Mouse (Mus musculus): ENCODE data around the gene Prdm16.

Gene Prdm16

DNA sequence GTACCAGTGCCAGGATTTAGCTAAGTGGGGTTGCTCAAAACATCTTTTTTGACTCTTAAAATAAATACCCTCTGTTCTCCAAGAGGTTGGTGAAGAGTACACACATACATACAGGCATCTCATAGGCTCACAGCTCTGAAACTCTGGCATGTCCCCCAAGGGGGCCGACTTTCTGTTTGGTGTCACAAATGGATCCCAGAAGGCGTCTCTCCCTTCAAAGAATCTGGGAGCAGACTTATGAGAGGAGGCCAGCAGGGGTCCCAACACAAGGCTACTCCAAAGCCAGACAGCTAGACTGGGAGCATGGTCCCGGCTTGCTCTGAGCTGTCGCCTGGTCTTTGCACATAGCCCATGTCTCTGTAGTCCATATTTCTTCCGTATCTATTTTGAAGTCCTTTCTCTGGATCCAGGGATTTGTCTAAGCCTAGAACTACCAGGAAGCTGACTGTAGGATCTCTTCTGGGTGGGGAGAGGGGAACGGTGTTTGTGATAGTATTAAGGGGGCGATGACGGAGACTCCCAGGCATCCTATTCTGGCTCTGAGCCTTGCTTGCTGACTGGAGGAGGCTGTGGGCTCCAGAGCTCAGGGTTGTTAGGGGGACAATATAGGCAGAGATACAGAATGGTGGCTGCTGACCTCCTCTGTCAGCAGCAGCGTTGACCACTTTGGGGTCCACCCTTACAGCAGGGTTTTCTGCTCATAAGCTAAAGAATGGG lies 156.0 kb downstream of the Prdm16 start:
- no peak for DNase-seq (ENCODE audit: low read depth, low spot score)

DNA sequence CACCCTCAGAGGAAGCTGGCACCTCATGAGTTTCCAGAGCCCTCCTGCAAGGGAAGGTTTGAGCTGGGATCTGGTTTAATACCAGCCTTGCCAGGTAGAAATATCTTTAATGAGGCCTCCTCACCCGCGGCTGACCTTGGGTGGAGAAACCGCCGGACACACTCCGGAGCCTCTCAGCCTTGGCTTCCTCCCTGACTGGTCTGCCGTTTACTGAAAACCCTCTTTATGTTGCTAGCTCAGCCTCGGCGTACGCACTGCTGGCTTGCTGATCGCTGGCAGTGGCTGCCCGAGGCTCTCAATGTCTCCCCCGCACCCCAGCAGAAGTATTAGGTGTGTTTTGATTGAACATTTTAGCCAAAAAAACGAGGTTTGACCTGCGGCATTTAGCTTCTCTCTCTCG lies 156.5 kb downstream of the Prdm16 start:
- DNase-seq (ENCODE audit: low read depth, low spot score) = no peak

DNA sequence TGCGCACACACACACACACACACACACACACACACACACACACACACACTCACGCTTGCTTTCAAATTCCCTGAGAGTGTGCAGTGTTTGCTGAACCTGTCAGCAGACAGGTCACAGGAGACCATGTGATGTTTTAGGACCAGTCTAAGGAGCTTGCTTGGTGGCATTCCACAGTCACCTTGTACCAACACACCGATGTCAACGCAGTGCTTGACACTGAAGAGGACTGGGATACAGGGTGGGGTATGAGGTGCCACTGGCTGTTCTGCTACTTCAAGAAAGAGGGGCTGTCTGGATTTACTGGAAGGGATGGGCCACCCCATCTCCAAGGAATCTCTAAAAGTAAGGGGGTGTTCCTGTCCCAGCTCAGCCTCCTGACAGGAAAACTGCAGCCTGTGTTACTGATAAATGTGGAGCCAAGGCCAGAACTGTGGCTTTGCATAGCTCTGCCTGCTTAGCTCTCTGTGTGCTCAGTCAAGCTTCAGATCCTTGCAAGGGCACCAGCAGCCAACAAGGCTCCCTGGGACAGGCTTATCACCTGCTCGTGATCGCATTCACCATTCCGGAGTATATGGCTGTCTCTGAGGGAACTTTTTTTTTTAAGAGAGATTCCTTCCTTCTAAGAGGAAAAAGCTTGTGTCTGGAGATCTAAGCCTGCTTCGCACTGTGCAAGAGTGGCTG lies 157.6 kb downstream of the Prdm16 start:
- no peak for DNase-seq (ENCODE audit: low read depth, low spot score)

DNA sequence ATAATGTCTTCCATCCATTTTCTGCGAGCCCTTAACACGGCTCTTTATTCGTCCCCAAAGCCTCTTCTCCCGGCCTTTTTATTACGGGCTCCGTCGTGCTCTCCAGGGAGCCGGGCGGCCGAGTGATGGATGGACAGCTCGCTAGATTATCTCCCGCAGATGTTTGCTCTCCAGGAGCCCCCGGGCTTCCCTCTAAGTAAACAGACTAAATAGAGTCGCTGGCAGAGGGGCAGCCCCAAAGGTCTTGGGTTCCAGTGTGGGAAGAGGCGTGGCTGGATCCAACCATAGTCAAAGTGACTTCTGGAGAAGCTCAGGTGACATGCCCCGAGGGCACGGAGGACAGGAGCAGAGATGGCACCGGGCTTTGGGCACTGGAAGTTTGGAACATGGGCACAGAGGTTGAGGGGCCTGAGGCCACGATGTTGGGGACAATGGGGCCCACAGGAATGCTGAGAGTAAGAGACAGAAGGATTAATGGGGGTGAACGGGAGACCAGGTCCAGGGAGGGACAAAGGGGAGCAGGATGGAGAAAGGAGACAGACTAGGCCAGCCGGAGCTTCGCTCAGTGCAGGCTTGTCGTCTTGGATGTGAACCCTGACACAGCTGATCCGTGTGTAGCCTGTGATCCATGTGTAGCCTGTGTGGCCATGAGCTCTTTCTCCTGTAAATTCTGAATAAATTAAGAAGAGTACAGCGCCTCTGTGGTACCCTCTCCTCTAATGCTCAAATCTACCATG lies 162.9 kb downstream of the Prdm16 start:
- peak; percentile 71 for DNase-seq (ENCODE audit: low read depth, low spot score)

DNA sequence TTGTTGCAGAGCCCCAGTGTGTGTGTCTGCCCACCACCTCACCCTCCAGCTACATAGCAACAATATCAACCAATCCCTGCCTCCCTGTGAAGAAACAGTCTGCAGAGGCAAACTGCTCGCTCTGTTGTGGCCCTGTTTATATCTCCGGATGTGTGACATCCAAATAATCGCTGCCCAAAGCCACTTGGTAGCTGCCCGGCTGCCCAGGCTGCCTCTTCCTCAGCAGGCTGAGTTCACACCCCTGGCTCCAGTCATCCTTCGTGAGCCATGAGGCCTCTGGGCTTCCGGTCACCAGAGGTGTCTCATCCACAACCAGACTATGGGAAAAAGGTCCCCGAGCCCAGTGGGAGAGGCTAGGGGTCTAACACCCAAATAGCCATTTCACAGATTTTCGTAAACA lies 164.1 kb downstream of the Prdm16 start:
- DNase-seq (ENCODE audit: low read depth, low spot score) = peak; percentile 43

DNA sequence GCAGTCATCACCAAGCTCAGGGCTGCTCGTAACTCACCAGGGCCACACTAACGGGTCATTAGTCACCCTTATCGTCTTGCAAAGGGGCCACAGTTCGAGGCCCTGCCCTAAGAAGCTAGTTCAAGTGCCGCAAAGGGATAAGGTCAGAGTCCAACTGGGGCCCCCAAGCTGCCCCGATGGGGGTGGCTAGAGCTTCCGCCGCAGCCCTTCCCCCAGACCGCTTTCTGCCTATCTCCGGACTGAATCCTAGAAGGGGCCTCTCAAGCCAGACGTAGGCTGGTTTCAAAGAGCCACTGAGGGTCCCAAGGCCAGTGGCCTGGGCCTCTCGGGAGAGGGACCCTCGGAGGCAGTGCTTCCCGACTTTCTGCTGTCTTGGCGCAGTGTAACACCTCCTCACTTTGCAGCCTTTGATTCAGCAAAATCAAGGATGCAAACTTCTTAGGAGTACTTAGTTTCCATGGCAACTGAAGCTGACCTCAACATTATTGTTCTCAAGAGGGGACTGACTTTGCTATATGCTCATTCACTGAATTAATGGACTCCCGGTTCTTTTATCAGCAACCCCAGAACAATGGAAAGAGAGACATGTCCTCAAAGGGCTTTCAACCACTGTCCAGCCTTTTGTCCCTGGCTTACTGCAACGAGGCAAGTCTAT lies 165.1 kb downstream of the Prdm16 start:
- DNase-seq (ENCODE audit: low read depth, low spot score) = peak; percentile 83

DNA sequence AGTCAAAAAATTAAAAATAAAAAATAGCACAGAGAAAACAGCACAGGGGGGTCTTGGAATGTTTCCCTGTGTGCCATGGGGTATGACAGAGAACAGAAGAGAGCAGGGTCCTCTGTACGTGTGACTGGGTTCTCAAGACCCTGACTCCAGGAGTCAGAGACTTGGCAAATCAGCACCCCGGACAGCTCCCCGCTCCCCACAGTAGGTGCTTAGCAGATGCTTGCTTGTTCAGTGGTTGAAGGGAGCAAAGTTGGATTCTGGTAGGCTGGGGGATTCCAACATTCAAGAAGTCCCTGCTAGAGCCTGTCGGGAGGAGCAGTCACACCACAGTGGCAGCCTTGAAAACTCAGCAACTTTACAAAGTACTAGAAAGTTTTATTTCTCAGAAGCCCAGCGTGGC lies 170.4 kb downstream of the Prdm16 start:
- DNase-seq (ENCODE audit: low read depth, low spot score) = peak; percentile 83

DNA sequence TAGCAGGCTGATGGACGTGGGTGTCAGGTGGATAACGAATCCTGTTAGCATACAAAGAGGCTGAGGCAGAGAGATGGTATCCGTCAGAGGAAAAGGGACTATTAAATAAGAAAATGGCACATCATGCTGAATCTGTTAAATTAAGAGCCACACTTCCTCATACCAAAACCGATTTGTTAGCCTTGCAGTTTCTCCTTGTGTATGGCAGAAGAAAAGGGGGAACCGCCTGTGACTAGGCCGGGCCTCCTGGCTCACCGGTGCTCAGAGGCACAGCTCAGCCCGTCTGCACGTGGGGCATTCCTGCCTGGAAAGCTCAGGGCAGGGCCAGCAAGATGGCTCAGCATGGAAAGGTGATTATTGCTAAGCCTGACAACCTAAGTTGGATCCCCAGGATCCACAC lies 171.6 kb downstream of the Prdm16 start:
- no peak for DNase-seq (ENCODE audit: low read depth, low spot score)

DNA sequence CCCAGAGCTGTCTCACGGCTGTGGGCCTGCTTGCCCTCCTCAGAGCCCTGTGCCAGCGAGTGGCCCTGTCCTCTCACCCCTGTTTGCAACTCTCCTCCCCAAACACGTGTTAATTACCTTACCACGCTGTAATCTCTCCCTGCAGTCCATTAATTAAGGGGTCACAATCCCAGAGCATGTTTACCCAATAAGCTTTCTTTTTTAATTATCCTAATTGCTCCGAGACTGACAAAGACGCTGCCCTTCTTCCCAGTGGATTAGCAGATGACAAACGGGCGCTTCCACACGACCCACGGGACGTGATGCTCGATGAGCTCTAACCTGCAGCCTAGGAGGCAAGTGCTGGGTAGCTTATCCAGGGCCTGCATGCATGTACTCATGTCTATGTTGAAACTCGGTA lies 176.7 kb downstream of the Prdm16 start:
- no peak for DNase-seq (ENCODE audit: low read depth, low spot score)

DNA sequence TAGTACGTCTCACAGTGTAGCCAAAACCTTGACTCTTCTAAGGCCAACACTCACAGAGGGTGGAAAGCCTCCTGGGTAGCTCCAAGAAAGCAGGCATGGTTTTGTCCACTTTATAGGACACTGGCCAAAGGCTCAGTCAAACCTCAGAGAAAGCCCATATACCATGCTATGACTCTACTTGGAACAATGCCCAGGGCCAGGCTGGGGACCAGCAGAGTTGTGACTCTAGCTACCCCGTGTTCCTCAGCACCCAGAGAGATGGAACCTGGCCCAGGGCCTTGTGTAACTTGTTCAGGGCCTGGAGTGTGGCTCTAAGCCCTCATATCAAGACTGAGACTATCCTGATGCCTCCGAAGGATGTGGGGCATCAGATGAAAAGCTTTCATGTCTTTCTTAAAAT lies 178.9 kb downstream of the Prdm16 start:
- DNase-seq (ENCODE audit: low read depth, low spot score) = no peak

DNA sequence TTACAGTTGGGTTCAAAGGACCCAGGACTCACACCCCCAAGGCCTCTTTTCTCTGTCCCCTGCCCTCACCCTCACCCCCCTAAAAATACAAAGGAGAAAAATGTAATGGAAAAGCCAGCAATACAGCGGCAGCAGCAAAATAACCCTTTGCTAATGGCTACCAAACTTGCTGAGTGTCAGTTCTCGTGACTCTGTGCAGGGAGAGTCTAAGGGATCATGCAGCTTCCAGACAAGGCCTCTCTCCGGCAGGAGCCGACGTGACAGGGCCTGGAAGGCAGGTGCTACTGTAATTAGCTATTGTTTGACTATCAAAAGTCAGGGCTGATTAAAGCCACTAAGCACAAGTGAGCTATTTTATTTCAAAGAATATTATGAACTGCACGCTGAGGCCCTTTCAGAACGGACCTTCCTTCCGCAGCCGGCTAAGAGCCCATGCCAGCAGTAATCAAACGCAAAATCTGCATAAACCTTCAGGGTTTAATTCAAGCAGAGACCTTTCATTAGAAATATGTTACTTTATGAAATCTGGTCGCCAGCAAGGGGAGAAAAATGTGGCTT lies 180.3 kb downstream of the Prdm16 start:
- DNase-seq (ENCODE audit: low read depth, low spot score) = no peak

DNA sequence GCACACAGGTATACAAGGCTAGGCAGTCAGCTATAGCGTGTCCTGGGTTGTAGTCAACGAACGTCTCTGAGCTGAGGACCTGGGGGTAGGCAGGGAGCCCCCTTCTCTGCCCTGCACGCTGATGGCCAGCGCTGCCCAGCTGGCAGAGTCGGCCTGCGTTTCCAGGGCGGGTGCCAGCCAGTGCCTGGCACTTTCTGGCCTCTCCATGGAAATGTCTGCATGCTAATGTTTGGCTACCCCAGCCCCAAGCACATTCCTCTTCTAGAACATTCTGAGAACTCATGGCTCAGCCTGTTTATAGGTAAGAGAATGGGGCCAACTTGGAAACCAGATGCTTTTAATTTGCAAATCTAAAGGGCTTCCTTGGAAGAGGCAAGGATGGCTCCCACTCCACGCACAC lies 186.2 kb downstream of the Prdm16 start:
- DNase-seq (ENCODE audit: low read depth, low spot score) = no peak

DNA sequence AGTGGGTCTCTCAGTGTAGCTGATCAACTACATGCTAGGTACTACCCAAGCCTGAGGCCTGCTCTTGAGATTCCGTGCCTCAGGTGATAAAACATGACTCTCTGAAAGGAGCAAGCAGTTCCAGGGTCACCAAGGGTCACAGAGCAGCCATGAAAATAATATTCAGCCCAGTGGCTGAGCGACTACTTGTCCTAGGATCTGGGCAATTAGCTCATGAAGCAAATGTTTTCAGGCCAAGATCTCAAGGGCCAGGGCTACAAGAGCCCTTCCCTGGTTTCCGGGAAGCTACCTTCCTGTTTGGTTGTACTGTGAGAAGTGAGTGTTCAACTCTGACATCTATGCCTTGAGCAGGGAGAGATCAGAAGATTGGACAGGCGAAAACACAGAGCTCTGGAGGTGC lies 186.6 kb downstream of the Prdm16 start:
- DNase-seq (ENCODE audit: low read depth, low spot score) = no peak

DNA sequence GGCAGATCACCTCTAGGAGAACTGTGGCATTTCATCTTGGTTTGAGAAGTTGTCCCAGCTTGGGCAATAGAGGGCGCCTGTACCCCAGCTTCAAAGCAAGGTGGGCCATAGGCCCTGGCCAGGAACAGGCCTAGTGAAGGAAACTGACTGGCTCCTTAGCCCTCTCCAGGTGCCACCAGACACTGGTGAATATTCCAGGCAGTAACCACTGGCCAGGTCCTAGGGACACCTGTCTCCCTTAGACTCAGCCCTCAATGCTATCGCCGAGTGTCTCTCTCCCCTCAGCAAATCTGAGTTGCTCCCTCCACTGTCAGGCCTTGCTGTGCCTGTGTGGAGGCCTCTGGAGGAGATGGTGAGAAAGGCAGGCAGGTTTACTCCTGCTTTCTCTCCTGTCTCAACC lies 187.3 kb downstream of the Prdm16 start:
- DNase-seq (ENCODE audit: low read depth, low spot score) = peak; percentile 43

DNA sequence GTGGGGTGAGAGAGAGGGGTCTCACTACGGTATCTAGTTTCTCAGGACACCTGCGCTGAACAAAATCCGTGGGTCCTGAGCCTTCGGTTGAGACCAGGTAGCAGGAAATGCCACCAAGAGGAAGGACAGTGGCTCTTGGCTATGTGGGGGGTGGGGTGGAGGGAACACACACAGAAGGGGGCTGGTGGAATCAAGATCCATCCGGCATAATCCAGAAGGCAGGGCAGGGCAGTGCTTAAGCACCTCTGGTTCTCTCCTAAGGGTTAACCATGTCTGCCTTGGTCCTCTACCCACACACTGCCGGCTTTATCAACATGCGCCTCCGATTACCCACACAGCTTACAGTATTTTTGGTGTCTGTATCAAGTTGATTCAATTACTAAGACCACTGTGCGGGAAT lies 191.0 kb downstream of the Prdm16 start:
- no peak for DNase-seq (ENCODE audit: low read depth, low spot score)

DNA sequence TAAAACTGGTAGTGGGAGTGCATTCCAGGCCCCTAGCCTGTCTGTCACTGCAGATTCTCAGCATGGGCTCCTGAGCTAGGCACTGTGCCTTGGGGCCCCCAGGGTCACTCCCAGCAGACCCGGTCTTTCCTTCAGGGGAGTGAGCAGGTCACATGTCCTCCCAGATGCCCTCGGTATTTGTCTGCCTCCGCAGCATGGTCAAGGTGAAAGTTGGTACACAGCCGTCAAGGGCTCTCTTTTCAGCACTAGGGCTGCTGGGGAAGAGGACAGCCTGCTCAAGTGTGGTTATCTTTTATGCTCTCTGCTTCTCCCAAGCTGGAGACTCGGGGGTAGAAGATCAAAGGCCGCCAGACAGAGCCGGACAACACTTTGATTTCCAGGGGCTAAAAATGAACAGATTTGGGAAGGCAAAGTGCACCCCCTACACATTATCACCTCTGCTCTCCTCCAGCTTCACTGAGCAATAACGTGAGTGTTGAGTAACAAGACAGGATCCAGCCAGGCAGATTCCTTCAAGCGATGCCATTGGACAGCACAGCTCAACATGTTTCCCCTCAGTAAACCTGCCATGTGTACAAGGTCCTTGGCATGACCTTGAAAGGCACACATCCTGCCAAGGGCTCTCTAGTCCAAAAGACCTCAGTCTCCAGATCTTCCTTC lies 193.9 kb downstream of the Prdm16 start:
- DNase-seq (ENCODE audit: low read depth, low spot score) = no peak

DNA sequence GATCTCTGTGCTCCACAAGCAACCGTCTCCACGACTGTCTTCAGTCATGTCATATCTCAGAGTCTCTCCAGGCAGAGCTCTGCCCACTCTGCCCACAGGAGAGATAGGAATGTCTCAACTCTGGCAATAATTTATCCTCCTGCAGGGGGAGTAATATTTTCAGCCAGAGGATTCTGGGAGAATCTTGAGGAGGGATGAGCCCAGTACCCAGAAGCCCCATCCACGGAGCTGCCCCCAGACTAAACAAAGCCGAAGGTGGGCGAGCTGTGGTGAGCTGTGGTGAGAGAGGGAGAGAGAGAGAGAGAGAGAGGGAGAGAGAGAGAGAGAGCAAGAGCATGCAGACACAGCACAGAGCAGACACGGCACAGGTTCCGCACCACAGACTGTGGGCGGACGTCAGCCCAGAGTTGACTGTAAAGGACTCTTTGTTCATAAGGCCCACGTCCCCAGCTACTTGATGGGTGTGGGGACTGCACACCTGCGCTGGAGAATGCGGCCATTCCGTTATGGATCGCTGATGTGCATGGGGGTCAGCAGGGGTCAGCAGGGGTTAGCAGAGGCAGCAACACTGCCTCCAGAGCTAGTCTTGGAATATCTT lies 197.1 kb downstream of the Prdm16 start:
- no peak for DNase-seq (ENCODE audit: low read depth, low spot score)

DNA sequence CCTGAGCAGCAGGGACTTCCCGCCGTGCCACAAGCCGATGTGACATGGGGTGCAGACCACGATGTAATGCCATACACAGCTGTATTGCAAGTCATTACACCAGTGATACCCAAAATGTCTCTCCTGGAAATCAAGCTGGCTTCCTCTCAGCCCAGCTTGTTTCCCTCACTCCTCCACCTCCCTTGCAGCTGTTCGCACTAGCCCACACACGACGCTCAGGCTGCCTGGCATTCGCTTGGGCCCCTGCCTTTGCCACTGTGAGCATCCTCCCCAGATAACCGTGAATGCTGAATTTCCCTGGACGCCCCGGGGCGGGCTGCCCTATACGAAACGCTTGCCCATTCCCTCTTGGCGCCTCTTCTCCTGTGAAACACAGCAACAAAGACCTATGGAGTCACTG lies 198.1 kb downstream of the Prdm16 start:
- no peak for DNase-seq (ENCODE audit: low read depth, low spot score)

DNA sequence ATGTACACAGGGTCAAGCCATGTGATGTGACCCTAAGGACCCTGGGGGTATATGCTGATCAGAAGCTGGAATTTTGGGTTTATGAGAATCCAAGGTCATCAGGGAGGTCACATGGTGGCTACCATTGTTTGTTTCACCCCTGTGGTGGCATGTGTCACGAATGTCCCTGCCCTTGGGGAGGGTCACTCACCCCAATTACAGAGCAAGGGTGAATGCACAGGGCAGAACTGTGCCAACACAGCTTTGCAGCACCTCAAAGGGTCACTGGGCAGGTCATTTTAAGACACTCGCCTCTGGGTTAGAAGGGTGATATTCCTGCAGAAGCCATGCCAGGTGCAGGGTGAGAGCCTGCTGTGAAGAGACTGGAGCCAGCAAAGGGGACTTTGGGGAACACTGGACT lies 206.9 kb downstream of the Prdm16 start:
- no peak for DNase-seq (ENCODE audit: low read depth, low spot score)

DNA sequence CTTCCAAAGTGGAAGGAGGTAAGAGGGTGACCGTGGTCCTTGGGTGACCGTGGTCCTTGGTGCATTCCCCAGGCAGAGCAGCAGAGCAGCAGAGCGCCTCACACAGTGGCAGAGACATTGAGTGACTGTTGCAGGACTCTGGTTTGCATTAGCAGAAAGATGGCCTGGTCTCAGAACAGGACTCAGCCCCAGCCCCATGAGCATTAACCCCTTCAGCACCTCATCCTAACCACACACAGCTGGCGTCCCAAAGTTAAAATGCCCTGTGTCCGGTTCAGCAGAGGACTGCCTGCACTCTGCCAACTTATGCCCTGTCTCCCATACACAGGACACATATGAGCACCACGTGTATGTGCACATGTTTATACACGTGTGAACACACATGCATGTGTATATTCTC lies 209.8 kb downstream of the Prdm16 start:
- no peak for DNase-seq (ENCODE audit: low read depth, low spot score)

DNA sequence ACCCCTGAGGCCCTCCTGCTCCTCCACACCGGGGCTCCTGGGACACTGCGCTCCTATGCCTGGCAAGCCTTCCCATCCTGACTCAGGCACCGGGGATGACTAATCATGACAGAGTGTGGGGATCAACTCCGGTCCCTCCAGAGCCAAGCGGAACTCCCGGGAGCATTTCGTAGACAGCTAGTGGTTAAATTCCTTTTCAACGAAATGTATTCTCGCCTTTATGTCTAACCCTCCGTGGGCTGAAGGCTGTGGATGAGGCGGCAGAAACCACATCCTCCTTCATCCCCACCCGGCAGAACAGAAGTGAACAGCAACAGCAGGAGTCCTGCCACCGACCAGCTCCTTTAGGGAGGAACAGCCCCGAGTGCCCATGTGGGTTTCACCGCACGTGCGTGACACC lies 211.4 kb downstream of the Prdm16 start:
- DNase-seq (ENCODE audit: low read depth, low spot score) = no peak
